ENCODE assay signal across 18 mouse cellular contexts in genomic region chr2:112203056-112203455, GRCm38 (mm10). TPM values are rescaled to one million over a fixed set of nuclear protein-coding genes. Genes with fewer than 3 reads are reported as not detected.
DNase-seq lines count a peak whose midpoint lies in the region; ATAC-seq and TF ChIP-seq lines count a peak whose summit lies in the region.
"Had no signal": no experiment of that assay in that cellular context is flagged by ENCODE, and none has a peak within 500 bp of the region (broad histone marks: within the 10 kb centered on the region; RNA-seq: fewer than 3 reads in every experiment).

No protein-coding gene starts in this region.

- H3K4me2 ChIP-seq in embryonic facial prominence, embryonic 13.5 days = no peak overlapping the region
- H3K4me2 ChIP-seq in kidney, embryonic 16.5 days (replicated peaks; ENCODE audit: low read depth, low read length) = no peak overlapping the region
- H3K4me2 ChIP-seq: neural tube, embryonic 15.5 days had no signal

- H3K4me3 ChIP-seq in embryonic facial prominence, embryonic 13.5 days = no peak overlapping the region
- no peak overlapping the region for H3K4me3 ChIP-seq in embryonic facial prominence, embryonic 10.5 days
- H3K4me3 ChIP-seq in kidney, adult 2 months (ENCODE audit: insufficient read depth, low read depth, low read length) = no peak overlapping the region
- H3K4me3 ChIP-seq in kidney, embryonic 16.5 days (ENCODE audit: low read length) = no peak overlapping the region
- H3K4me3 ChIP-seq: heart, embryonic 10.5 days; neural tube, embryonic 15.5 days had no signal

- no peaks in the 10 kb centered on the region for H3K9me3 ChIP-seq in embryonic facial prominence, embryonic 13.5 days
- H3K9me3 ChIP-seq in embryonic facial prominence, embryonic 10.5 days = no peaks in the 10 kb centered on the region
- H3K9me3 ChIP-seq in kidney, embryonic 16.5 days (ENCODE audit: low read length) = no peaks in the 10 kb centered on the region
- H3K9me3 ChIP-seq: heart, embryonic 10.5 days; neural tube, embryonic 15.5 days had no signal

- WGBS in embryonic facial prominence, embryonic 13.5 days = 45% methylated on average over 6 of the region's 6 CpGs
- WGBS in embryonic facial prominence, embryonic 10.5 days = 86% methylated on average over 6 of the region's 6 CpGs
- 31% methylated on average over 6 of the region's 6 CpGs for WGBS in kidney, adult 2 months
- 65% methylated on average over 6 of the region's 6 CpGs for WGBS in kidney, embryonic 16.5 days

- no peak overlapping the region for H3K27ac ChIP-seq in embryonic facial prominence, embryonic 13.5 days
- H3K27ac ChIP-seq in embryonic facial prominence, embryonic 10.5 days (replicated peaks) = no peak overlapping the region
- no peak overlapping the region for H3K27ac ChIP-seq in kidney, adult 2 months (ENCODE audit: insufficient read depth, low read depth, low read length)
- H3K27ac ChIP-seq in kidney, embryonic 16.5 days (ENCODE audit: low read length) = no peak overlapping the region
- H3K27ac ChIP-seq: heart, embryonic 10.5 days; neural tube, embryonic 15.5 days had no signal

- no peaks in the 10 kb centered on the region for H3K36me3 ChIP-seq in embryonic facial prominence, embryonic 13.5 days
- H3K36me3 ChIP-seq in embryonic facial prominence, embryonic 10.5 days (replicated peaks) = no peaks in the 10 kb centered on the region
- H3K36me3 ChIP-seq in kidney, adult 2 months (ENCODE audit: control insufficient read depth, insufficient read depth, low read length) = no peaks in the 10 kb centered on the region
- H3K36me3 ChIP-seq in kidney, embryonic 16.5 days (ENCODE audit: insufficient read depth, low read length) = no peaks in the 10 kb centered on the region
- H3K36me3 ChIP-seq: heart, embryonic 10.5 days; neural tube, embryonic 15.5 days had no signal

- H3K9ac ChIP-seq in embryonic facial prominence, embryonic 13.5 days = no peak overlapping the region
- no peak overlapping the region for H3K9ac ChIP-seq in kidney, embryonic 16.5 days (replicated peaks; ENCODE audit: low read length)
- H3K9ac ChIP-seq: liver, postnatal 0 days; neural tube, embryonic 15.5 days had no signal

- TF ChIP-seq POLR2A in kidney, adult 2 months (IDR thresholded peaks at IDR 0.05; ENCODE audit: low read depth, low read length) = no peak

- TF ChIP-seq CTCF in kidney, adult 2 months (conservative IDR thresholded peaks at IDR 0.05; ENCODE audit: insufficient read depth, insufficient read length, low read depth, low read length) = no peak

- no peak for DNase-seq in embryonic facial prominence, embryonic 10.5 days (ENCODE audit: low spot score)
- peak; percentile 32 for DNase-seq in kidney, adult 2 months
- DNase-seq in urinary bladder, postnatal 14 days (ENCODE audit: low spot score) = peak; percentile 43
- DNase-seq in urinary bladder, postnatal 25 days (ENCODE audit: low spot score) = no peak
- DNase-seq in testis, postnatal 14 days (ENCODE audit: low spot score) = no peak
- DNase-seq: cerebellum, adult 9-11 months; gastrocnemius, postnatal 36 days; heart, postnatal 10 days; liver; liver, postnatal 0 days; lung, postnatal 36 days; thymus, postnatal 25 days had no signal

- ATAC-seq in embryonic facial prominence, embryonic 13.5 days (ENCODE audit: insufficient number of reproducible peaks, insufficient read depth, low FRiP score, low TSS enrichment, low read depth) = 0 out of 2 replicates have a peak, but pooled peaks have one; percentile 52
- no peak for ATAC-seq in kidney, embryonic 16.5 days (ENCODE audit: low FRiP score, low TSS enrichment)
- no peak for ATAC-seq in CD4-positive, CD25-positive, alpha-beta regulatory T cell, adult 4 months
- ATAC-seq: liver, postnatal 0 days had no signal

- H3K27me3 ChIP-seq in embryonic facial prominence, embryonic 13.5 days = no peaks in the 10 kb centered on the region
- no peaks in the 10 kb centered on the region for H3K27me3 ChIP-seq in embryonic facial prominence, embryonic 10.5 days (replicated peaks; ENCODE audit: low read depth, poor library complexity, severe bottlenecking)
- H3K27me3 ChIP-seq in kidney, adult 2 months (replicated peaks; ENCODE audit: control insufficient read depth, insufficient read depth, low read length) = no peaks in the 10 kb centered on the region
- H3K27me3 ChIP-seq in kidney, embryonic 16.5 days (ENCODE audit: insufficient read depth, low read length) = no peaks in the 10 kb centered on the region
- H3K27me3 ChIP-seq: CH12.LX; neural tube, embryonic 15.5 days had no signal

- no peaks in the 10 kb centered on the region for H3K4me1 ChIP-seq in embryonic facial prominence, embryonic 13.5 days
- no peaks in the 10 kb centered on the region for H3K4me1 ChIP-seq in embryonic facial prominence, embryonic 10.5 days
- no peaks in the 10 kb centered on the region; the same call in 1 of the 2 replicates for H3K4me1 ChIP-seq in kidney, adult 2 months (ENCODE audit: control insufficient read depth, insufficient read depth, low read length)
- H3K4me1 ChIP-seq in kidney, embryonic 16.5 days (ENCODE audit: insufficient read depth, low read length) = no peaks in the 10 kb centered on the region
- H3K4me1 ChIP-seq: heart, embryonic 10.5 days; neural tube, embryonic 15.5 days had no signal

RNA-seq across cellular contexts. Expression of gene Lpcat4, which starts 36.2 kb away (rescaled TPM):
- polyA plus RNA-seq in embryonic facial prominence, embryonic 13.5 days (2015; fragmentation: Nextera tagmentation; extraction: Ambion mirVana) = 15.3 and 15.4 TPM in 2 replicates
- 13.1 and 14.0 TPM in 2 replicates for polyA plus RNA-seq in embryonic facial prominence, embryonic 10.5 days (2016; fragmentation: Nextera tagmentation; extraction: Ambion mirVana)
- polyA plus RNA-seq in kidney, adult 2 months (2012; rRNA removed) = 22.5 and 22.6 TPM in 2 replicates
- polyA plus RNA-seq in kidney, embryonic 16.5 days (2015; fragmentation: Nextera tagmentation; extraction: Ambion mirVana) = 28.0 and 30.0 TPM in 2 replicates
- 10 to 100 TPM; 23.6 to 39.7 TPM for polyA plus RNA-seq in CD4-positive, CD25-positive, alpha-beta regulatory T cell, adult 4 months (2017; shearing (Covaris generic))

RNA-seq across cellular contexts. Expression of gene Olfr1318, which starts 49.1 kb away (rescaled TPM):
- not detected in 2 replicates for polyA plus RNA-seq in embryonic facial prominence, embryonic 13.5 days (2015; fragmentation: Nextera tagmentation; extraction: Ambion mirVana)
- not detected in 2 replicates for polyA plus RNA-seq in embryonic facial prominence, embryonic 10.5 days (2016; fragmentation: Nextera tagmentation; extraction: Ambion mirVana)
- polyA plus RNA-seq in kidney, adult 2 months (2012; rRNA removed) = not detected in 2 replicates
- not detected in 2 replicates for polyA plus RNA-seq in kidney, embryonic 16.5 days (2015; fragmentation: Nextera tagmentation; extraction: Ambion mirVana)
- not detected for polyA plus RNA-seq in CD4-positive, CD25-positive, alpha-beta regulatory T cell, adult 4 months (2017; shearing (Covaris generic))
- polyA plus RNA-seq: heart, embryonic 10.5 days; liver, postnatal 0 days; neural tube, embryonic 15.5 days had no signal

RNA-seq across cellular contexts. Expression of gene Nutm1, which starts 56.0 kb away (rescaled TPM):
- polyA plus RNA-seq in embryonic facial prominence, embryonic 13.5 days (2015; fragmentation: Nextera tagmentation; extraction: Ambion mirVana) = not detected in 2 replicates
- 0.10 TPM in 1 of 2 replicates, not detected in the other for polyA plus RNA-seq in embryonic facial prominence, embryonic 10.5 days (2016; fragmentation: Nextera tagmentation; extraction: Ambion mirVana)
- 0.02 TPM in 1 of 2 replicates, not detected in the other for polyA plus RNA-seq in kidney, adult 2 months (2012; rRNA removed)
- 0.04 and 0.05 TPM in 2 replicates for polyA plus RNA-seq in kidney, embryonic 16.5 days (2015; fragmentation: Nextera tagmentation; extraction: Ambion mirVana)
- not detected for polyA plus RNA-seq in CD4-positive, CD25-positive, alpha-beta regulatory T cell, adult 4 months (2017; shearing (Covaris generic))
- polyA plus RNA-seq: neural tube, embryonic 15.5 days had no signal

RNA-seq across cellular contexts. Expression of gene Nop10, which starts 58.7 kb away (rescaled TPM):
- 196 and 214 TPM in 2 replicates for polyA plus RNA-seq in embryonic facial prominence, embryonic 13.5 days (2015; fragmentation: Nextera tagmentation; extraction: Ambion mirVana)
- 220 and 238 TPM in 2 replicates for polyA plus RNA-seq in embryonic facial prominence, embryonic 10.5 days (2016; fragmentation: Nextera tagmentation; extraction: Ambion mirVana)
- polyA plus RNA-seq in kidney, adult 2 months (2012; rRNA removed) = 166 and 167 TPM in 2 replicates
- polyA plus RNA-seq in kidney, embryonic 16.5 days (2015; fragmentation: Nextera tagmentation; extraction: Ambion mirVana) = 225 and 243 TPM in 2 replicates
- 100 to 1,000 TPM; 153 to 229 TPM for polyA plus RNA-seq in CD4-positive, CD25-positive, alpha-beta regulatory T cell, adult 4 months (2017; shearing (Covaris generic))

Comparison
In these comparisons a context has a peak if more than half of its experiments do, and no peak if none do; other contexts are left out.
1. DNase-seq: peak in kidney, adult 2 months (single experiment) and urinary bladder, postnatal 14 days (single experiment); none in embryonic facial prominence, embryonic 10.5 days (single experiment), urinary bladder, postnatal 25 days (single experiment) and testis, postnatal 14 days (single experiment).